Mouse (Mus musculus) heart, embryonic 14.5 days (tissue): ENCODE results near the gene C1qtnf9. TPM values are rescaled to one million over a fixed set of nuclear protein-coding genes. Genes with fewer than 3 reads are reported as not detected.

Experiments used
- ATAC-seq: fragments of 200-750 bp; cut with Nextera tagmentation; 2 replicates; pipeline ENCODE4 v1.8.0; 2017; ENCODE audit warnings: low read depth, moderate TSS enrichment; ENCODE audit not compliant: insufficient number of reproducible peaks, insufficient read depth, low FRiP score
- H3K27ac ChIP-seq, 2 experiments: fragments of 200-500 bp in 1 of 2; fragments of 300-500 bp in 1 of 2; sonication (generic) in 1 of 2; replicated peaks in 1 of 2; 2 replicates each; pipeline ENCODE4 v1.5.1; 2012 to 2014; ENCODE audit warnings: low read depth in 2 of 2, low read length in 2 of 2, control low read depth in 1 of 2, mild to moderate bottlenecking in 1 of 2, mixed read lengths in 1 of 2; ENCODE audit not compliant: control insufficient read depth in 1 of 2, insufficient read depth in 1 of 2
- H3K27me3 ChIP-seq: fragments of 300-500 bp; sonication (generic); 2 replicates; pipeline ENCODE4 v1.6.1; 2014; ENCODE audit warnings: mild to moderate bottlenecking, low read length, control low read depth; ENCODE audit not compliant: control insufficient read depth, insufficient read depth
- H3K36me3 ChIP-seq: fragments of 300-500 bp; sonication (generic); 2 replicates; pipeline ENCODE4 v1.6.1; 2014; ENCODE audit warnings: mild to moderate bottlenecking, control low read depth, low read length, mixed read lengths; ENCODE audit not compliant: control insufficient read depth, insufficient read depth
- H3K4me1 ChIP-seq, 2 experiments: fragments of 200-500 bp in 1 of 2; fragments of 300-500 bp in 1 of 2; sonication (generic) in 1 of 2; 2 replicates each; pipeline ENCODE4 v1.6.1; 2012 to 2014; ENCODE audit warnings: low read length in 2 of 2, control low read depth in 1 of 2, mixed read lengths in 1 of 2; ENCODE audit not compliant: control insufficient read depth in 2 of 2, insufficient read depth in 2 of 2
- H3K4me2 ChIP-seq: fragments of 300-500 bp; sonication (generic); 2 replicates; pipeline ENCODE4 v1.6.1; 2014; ENCODE audit warnings: mild to moderate bottlenecking, low read length
- H3K4me3 ChIP-seq, 2 experiments: fragments of 200-500 bp in 1 of 2; fragments of 300-500 bp in 1 of 2; sonication (generic) in 1 of 2; 2 replicates each; pipeline ENCODE4 v1.5.1; 2012 to 2014; ENCODE audit warnings: low read length in 2 of 2, mild to moderate bottlenecking in 2 of 2, control low read depth in 1 of 2, low read depth in 1 of 2, moderate library complexity in 1 of 2; ENCODE audit not compliant: control insufficient read depth in 1 of 2, insufficient read depth in 1 of 2
- H3K9ac ChIP-seq: fragments of 300-500 bp; sonication (generic); 2 replicates; pipeline ENCODE4 v1.6.1; 2014; ENCODE audit warnings: mild to moderate bottlenecking, low read length
- H3K9me3 ChIP-seq: fragments of 300-500 bp; sonication (generic); 2 replicates; pipeline ENCODE4 v1.6.1; 2016; ENCODE audit warnings: low read length, control low read depth; ENCODE audit not compliant: control insufficient read depth
- WGBS: fragments of 180-500 bp; shearing (Covaris S2); extraction: QIAGEN DNeasy Blood & Tissue Kit; methylation state at CpG from one replicate; pipeline ENCODE4 v1.1.7; 2014; 5-methylcytosine and 5-hydroxymethylcytosine counted together
- polyA plus RNA-seq: library from polyadenylated mRNA; unstranded; fragments of >200 nt; fragmentation: Nextera tagmentation; extraction: Ambion mirVana; gene quantifications from 2 replicates; pipeline ENCODE4 v1.2.1, GENCODE M21; 2014

Gene C1qtnf9
- polyA plus RNA-seq, 1 experiment from 2014 or later, result 0.31 TPM

DNA sequence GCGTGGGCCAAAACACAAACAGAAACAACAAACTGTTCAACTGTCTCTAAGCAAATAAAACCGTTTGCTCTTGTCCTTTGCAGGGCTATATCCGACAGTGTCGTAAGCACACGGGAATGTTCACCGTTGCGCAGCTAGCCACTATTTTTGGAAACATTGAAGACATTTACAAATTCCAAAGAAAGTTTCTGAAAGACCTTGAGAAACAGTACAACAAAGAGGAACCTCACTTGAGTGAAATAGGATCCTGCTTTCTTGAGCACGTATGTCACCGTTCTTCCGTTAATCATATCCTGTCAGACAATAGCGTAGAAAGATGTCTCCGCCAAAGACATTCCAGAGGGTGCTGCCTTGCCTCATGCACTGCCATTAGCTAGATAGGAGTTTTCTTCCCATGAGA lies 18.1 kb upstream of the C1qtnf9 start:
- peak overlapping the region; percentile 21; the same call in 1 of the 2 replicates for H3K4me2 ChIP-seq
- H3K36me3 ChIP-seq, result peaks cover 85% of the 10 kb centered on the region
- no peak overlapping the region for H3K4me3 ChIP-seq
- H3K9ac ChIP-seq, result peak overlapping the region; percentile 34; the same call in 1 of the 2 replicates
- ATAC-seq, result no peak
- no peaks in the 10 kb centered on the region for H3K27me3 ChIP-seq
- peaks cover 16 to 25% of the 10 kb centered on the region in 2 experiments for H3K4me1 ChIP-seq
- 32% methylated on average over 12 of the region's 12 CpGs for WGBS
- no peaks in the 10 kb centered on the region for H3K9me3 ChIP-seq
- H3K27ac ChIP-seq, result peak overlapping the region; percentile 58 to 79

DNA sequence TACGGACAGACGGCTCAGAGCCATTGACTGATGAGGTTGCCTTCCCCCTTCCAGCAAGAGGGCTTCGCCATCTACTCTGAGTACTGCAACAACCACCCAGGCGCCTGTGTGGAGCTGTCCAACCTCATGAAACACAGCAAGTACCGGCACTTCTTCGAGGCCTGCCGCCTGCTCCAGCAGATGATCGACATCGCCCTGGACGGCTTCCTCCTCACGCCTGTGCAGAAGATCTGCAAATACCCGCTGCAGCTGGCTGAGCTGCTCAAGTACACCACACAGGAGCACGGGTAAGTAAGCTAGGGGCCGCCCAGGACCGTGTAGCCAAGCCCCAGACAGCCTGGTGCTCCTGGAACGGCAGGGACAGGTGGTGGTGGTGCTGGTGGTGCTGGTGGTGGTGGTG lies 16.4 kb upstream of the C1qtnf9 start:
- ATAC-seq, result no peak
- Histone ChIP-seq H3K4me1 (peaks cover 10 to 17% of the 10 kb centered on the region in 2 experiments), H3K4me2 (no peak overlapping the region), H3K4me3 (no peak overlapping the region), H3K27ac (no peak overlapping the region), H3K36me3 (peaks cover 88% of the 10 kb centered on the region), H3K9me3 (no peaks in the 10 kb centered on the region), H3K27me3 (no peaks in the 10 kb centered on the region), H3K9ac (no peak overlapping the region)
- 93% methylated on average over 16 of the region's 16 CpGs for WGBS

DNA sequence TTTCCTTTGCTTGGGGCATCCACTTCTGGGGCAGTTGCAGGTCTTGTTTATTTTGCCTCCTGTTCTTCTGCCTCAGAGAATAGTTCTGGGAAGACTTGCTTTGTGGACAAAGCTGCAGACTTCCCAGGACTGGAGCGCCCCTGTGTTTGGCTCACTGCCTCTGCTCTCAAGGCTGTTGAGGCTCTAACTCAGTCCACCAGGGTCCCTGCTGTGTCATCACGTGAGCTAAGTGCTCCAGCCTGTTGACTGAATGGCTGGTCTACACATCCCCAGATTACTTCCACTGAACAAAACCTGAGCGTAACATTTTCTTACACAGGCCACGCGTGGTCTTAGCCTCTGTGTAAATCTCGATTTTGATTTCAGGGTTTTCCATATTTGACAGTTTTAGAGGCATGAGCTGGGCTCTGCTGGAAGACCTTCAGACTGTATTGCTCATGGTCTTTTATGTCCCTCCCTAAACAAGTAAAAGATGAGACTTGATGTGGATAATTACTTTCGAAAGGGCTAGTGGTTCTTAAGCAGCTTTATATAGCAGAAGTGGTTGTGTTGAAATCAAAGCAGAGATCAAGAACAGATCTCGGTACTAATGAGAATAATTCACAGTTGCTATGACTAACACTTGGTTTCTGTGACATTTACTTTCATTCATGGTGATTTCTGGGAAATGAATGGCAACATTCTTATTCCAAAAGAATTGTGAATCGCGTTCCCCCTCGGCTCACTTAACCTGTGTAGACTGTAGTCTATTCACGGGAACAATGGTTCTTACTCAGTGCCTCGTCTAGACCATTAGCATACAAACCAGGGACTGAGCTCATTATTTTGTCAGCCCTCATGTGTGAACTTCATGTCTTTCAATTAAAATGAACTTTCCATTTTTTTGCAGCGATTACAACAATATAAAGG lies 14.8 kb upstream of the C1qtnf9 start:
- H3K36me3 ChIP-seq, result peaks cover 88% of the 10 kb centered on the region
- H3K27me3 ChIP-seq, result no peaks in the 10 kb centered on the region
- no peaks in the 10 kb centered on the region for H3K9me3 ChIP-seq
- 85% methylated on average over 14 of the region's 14 CpGs for WGBS
- no peak for ATAC-seq
- peaks cover 10 to 17% of the 10 kb centered on the region in 2 experiments for H3K4me1 ChIP-seq
- H3K4me3 ChIP-seq, result no peak overlapping the region
- peak overlapping the region in 1 of 2 experiments; percentile 15; a peak in 1 of 4 replicates for H3K27ac ChIP-seq
- H3K9ac ChIP-seq, result no peak overlapping the region
- no peak overlapping the region for H3K4me2 ChIP-seq

DNA sequence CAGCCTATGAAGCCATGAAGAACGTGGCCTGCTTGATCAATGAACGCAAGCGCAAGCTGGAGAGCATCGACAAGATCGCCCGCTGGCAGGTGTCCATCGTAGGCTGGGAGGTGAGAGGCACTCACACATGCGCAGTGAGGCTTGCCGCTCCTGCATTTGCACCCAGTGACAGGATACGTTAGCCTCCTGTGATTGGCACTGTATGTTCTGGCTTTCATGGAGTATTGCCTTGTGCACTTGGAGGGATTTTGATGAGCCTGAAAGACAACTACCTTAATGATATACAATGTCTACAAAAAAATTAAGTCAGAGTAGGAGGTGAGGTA lies 14.2 kb upstream of the C1qtnf9 start:
- no peak overlapping the region for H3K27ac ChIP-seq
- no peak for ATAC-seq
- peaks cover 10 to 17% of the 10 kb centered on the region in 2 experiments for H3K4me1 ChIP-seq
- WGBS, result 94% methylated on average over 10 of the region's 10 CpGs
- H3K9ac ChIP-seq, result no peak overlapping the region
- no peaks in the 10 kb centered on the region for H3K27me3 ChIP-seq
- H3K4me3 ChIP-seq, result no peak overlapping the region
- H3K36me3 ChIP-seq, result peaks cover 89% of the 10 kb centered on the region
- H3K9me3 ChIP-seq, result no peaks in the 10 kb centered on the region
- H3K4me2 ChIP-seq, result no peak overlapping the region

DNA sequence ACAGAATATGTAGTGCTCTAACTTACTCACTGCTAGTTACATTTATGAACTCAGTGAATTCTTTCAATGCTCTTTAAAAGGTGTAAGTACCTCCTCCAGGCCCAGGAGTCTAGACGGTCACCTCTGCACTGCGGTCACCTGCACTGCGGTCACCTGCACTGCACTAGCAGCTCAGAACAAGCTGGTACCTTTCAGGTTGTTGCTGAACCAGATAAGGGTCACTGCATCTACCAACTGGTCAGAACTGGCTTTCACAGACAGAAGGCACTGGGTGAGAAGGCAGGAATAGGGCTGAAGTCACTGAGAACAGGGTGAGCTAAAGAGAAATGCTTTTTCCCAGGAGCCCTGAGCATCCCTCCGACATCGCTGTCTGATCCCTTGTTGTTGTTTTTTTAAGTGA lies 13.3 kb upstream of the C1qtnf9 start:
- H3K36me3 ChIP-seq, result peaks cover 89% of the 10 kb centered on the region
- WGBS, result 97% methylated on average over 5 of the region's 5 CpGs
- no peak for ATAC-seq

DNA sequence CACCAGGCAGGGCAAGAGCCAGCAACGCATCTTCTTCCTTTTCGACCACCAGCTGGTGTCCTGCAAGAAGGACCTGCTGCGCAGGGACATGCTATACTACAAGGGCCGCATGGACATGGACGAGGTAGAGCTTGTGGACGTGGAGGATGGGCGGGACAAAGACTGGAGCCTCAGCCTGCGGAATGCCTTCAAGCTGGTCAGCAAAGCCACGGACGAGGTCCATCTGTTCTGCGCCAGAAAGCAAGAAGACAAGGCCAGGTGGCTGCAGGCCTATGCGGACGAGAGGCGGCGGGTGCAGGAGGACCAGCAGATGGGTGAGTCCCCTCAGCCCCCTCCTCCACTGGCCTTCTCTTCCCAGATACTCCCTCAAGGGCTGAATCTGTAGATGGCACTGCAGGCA lies 11.7 kb upstream of the C1qtnf9 start:
- H3K4me3 ChIP-seq, result no peak overlapping the region
- H3K9ac ChIP-seq, result no peak overlapping the region
- H3K4me2 ChIP-seq, result no peak overlapping the region
- H3K4me1 ChIP-seq, result peaks cover 0 to 4% of the 10 kb centered on the region in 2 experiments; a peak in 2 of 4 replicates
- whole genome bisulfite sequencing, result 84% methylated on average over 15 of the region's 15 CpGs
- no peaks in the 10 kb centered on the region for H3K27me3 ChIP-seq
- no peak overlapping the region for H3K27ac ChIP-seq
- no peaks in the 10 kb centered on the region for H3K9me3 ChIP-seq
- H3K36me3 ChIP-seq, result peaks cover 91% of the 10 kb centered on the region
- ATAC-seq, result no peak

More for the DNA sequence above, 13.3 kb upstream of the C1qtnf9 start:
- no peak overlapping the region for H3K27ac ChIP-seq
- no peak overlapping the region for H3K4me2 ChIP-seq
- no peak overlapping the region for H3K4me3 ChIP-seq
- H3K9me3 ChIP-seq, result no peaks in the 10 kb centered on the region
- no peak overlapping the region for H3K9ac ChIP-seq
- H3K4me1 ChIP-seq, result peaks cover 7 to 12% of the 10 kb centered on the region in 2 experiments
- H3K27me3 ChIP-seq, result no peaks in the 10 kb centered on the region

DNA sequence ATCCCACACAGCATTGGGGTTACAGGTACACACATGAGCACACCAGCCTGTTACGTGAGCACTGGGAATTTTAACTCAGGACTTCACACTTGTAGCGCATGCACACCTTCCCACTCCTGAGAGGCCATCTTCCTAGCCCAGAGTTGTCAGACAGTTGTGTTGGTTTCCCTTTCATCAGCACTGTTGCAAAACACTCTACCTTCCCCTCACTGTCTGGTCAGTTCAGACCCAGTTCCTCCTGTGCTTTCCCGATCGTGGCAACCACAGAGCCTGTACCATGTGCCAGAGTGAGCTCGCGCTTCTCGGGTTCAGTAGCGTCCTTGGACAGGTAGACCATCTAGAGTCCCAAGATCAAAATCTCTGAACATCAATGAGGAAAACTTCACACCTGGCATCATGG lies 10.7 kb upstream of the C1qtnf9 start:
- 98% methylated on average over 8 of the region's 8 CpGs for WGBS
- Histone ChIP-seq H3K4me2 (no peak overlapping the region), H3K36me3 (peaks cover 95% of the 10 kb centered on the region), H3K9ac (no peak overlapping the region), H3K4me1 (peaks cover 0 to 4% of the 10 kb centered on the region in 2 experiments; a peak in 2 of 4 replicates), H3K9me3 (no peaks in the 10 kb centered on the region), H3K27ac (no peak overlapping the region), H3K27me3 (no peaks in the 10 kb centered on the region), H3K4me3 (no peak overlapping the region)
- ATAC-seq, result no peak
